ENCODE assay signal across 9 mouse cellular contexts in genomic region chr2:50877716-50878115, GRCm38 (mm10).
DNase-seq lines count a peak whose midpoint lies in the region; ATAC-seq and TF ChIP-seq lines count a peak whose summit lies in the region.
"Had no signal": no experiment of that assay in that cellular context is flagged by ENCODE, and none has a peak within 500 bp of the region (broad histone marks: within the 10 kb centered on the region; RNA-seq: fewer than 3 reads in every experiment).

No protein-coding gene starts in this region.

- DNase-seq in embryonic facial prominence, embryonic 10.5 days (ENCODE audit: low spot score), result no peak
- DNase-seq in gastrocnemius, postnatal 14 days, result peak; percentile 49
- peak; percentile 71 for DNase-seq in kidney, postnatal 0 days (ENCODE audit: low spot score)
- DNase-seq in MN1 (ENCODE audit: low spot score), result no peak
- DNase-seq in frontal cortex, postnatal 36 days (ENCODE audit: low spot score in 2 of 2), result no peak
- DNase-seq in right cerebral cortex, adult 2 months (ENCODE audit: low spot score in 2 of 2), result no peak
- DNase-seq: B cell, adult 2 months had no signal

- no peak overlapping the region for H3K9ac ChIP-seq in embryonic facial prominence, embryonic 12.5 days
- no peak overlapping the region for H3K9ac ChIP-seq in kidney, postnatal 0 days (ENCODE audit: low read depth, low read length)
- no peak overlapping the region for H3K9ac ChIP-seq in stomach, embryonic 14.5 days (replicated peaks; ENCODE audit: low read depth, low read length)

- ATAC-seq in embryonic facial prominence, embryonic 12.5 days (ENCODE audit: insufficient number of reproducible peaks, insufficient read depth, low FRiP score, low TSS enrichment), result peak; percentile 35; the same call in 1 of the 2 replicates
- ATAC-seq in kidney, postnatal 0 days (replicated peaks; ENCODE audit: low FRiP score, low read depth), result no peak
- peak; percentile 65 for ATAC-seq in stomach, embryonic 14.5 days (ENCODE audit: insufficient number of reproducible peaks, insufficient read depth, low FRiP score, low read depth)

- no peak overlapping the region for H3K4me2 ChIP-seq in embryonic facial prominence, embryonic 12.5 days (replicated peaks)
- peak overlapping the region; percentile 34; the same call in 1 of the 2 replicates for H3K4me2 ChIP-seq in kidney, postnatal 0 days (ENCODE audit: low read length)
- H3K4me2 ChIP-seq in stomach, embryonic 14.5 days (replicated peaks; ENCODE audit: low read depth, low read length), result no peak overlapping the region

- 76% methylated on average over 17 of the region's 17 CpGs for WGBS in embryonic facial prominence, embryonic 12.5 days
- WGBS in embryonic facial prominence, embryonic 10.5 days, result 90% methylated on average over 17 of the region's 17 CpGs
- 35% methylated on average over 17 of the region's 17 CpGs for WGBS in kidney, postnatal 0 days
- 68% methylated on average over 17 of the region's 17 CpGs for WGBS in stomach, embryonic 14.5 days

- H3K36me3 ChIP-seq in embryonic facial prominence, embryonic 12.5 days, result no peaks in the 10 kb centered on the region
- H3K36me3 ChIP-seq in embryonic facial prominence, embryonic 10.5 days (replicated peaks), result no peaks in the 10 kb centered on the region
- no peaks in the 10 kb centered on the region for H3K36me3 ChIP-seq in kidney, postnatal 0 days (ENCODE audit: insufficient read depth, low read length)
- H3K36me3 ChIP-seq in stomach, embryonic 14.5 days (ENCODE audit: control insufficient read depth, insufficient read depth, low read length), result no peaks in the 10 kb centered on the region

- intact Hi-C loops in gastrocnemius, postnatal 14 days (cut with DNase I; ENCODE audit: low total_unique reads), result no loop called here

- no peak overlapping the region for H3K4me3 ChIP-seq in embryonic facial prominence, embryonic 12.5 days
- no peak overlapping the region for H3K4me3 ChIP-seq in embryonic facial prominence, embryonic 10.5 days
- H3K4me3 ChIP-seq in kidney, postnatal 0 days (replicated peaks; ENCODE audit: low read depth, low read length), result no peak overlapping the region
- no peak overlapping the region for H3K4me3 ChIP-seq in stomach, embryonic 14.5 days (ENCODE audit: low read depth, low read length)

- no peaks in the 10 kb centered on the region for H3K27me3 ChIP-seq in embryonic facial prominence, embryonic 12.5 days
- H3K27me3 ChIP-seq in embryonic facial prominence, embryonic 10.5 days (replicated peaks; ENCODE audit: low read depth, poor library complexity, severe bottlenecking), result no peaks in the 10 kb centered on the region
- H3K27me3 ChIP-seq in kidney, postnatal 0 days (ENCODE audit: insufficient read depth, low read length), result no peaks in the 10 kb centered on the region
- no peaks in the 10 kb centered on the region for H3K27me3 ChIP-seq in stomach, embryonic 14.5 days (ENCODE audit: control insufficient read depth, insufficient read depth, low read length)

- no peak overlapping the region for H3K27ac ChIP-seq in embryonic facial prominence, embryonic 12.5 days
- no peak overlapping the region for H3K27ac ChIP-seq in embryonic facial prominence, embryonic 10.5 days (replicated peaks)
- H3K27ac ChIP-seq in kidney, postnatal 0 days, result no peak overlapping the region
- no peak overlapping the region for H3K27ac ChIP-seq in stomach, embryonic 14.5 days (ENCODE audit: low read length)

- TF ChIP-seq CTCF in kidney, postnatal 0 days (IDR thresholded peaks at IDR 0.05; ENCODE audit: low read depth), result no peak

- H3K9me3 ChIP-seq in embryonic facial prominence, embryonic 12.5 days, result no peaks in the 10 kb centered on the region
- H3K9me3 ChIP-seq in embryonic facial prominence, embryonic 10.5 days, result no peaks in the 10 kb centered on the region
- H3K9me3 ChIP-seq in kidney, postnatal 0 days (replicated peaks; ENCODE audit: low read length), result no peaks in the 10 kb centered on the region
- no peaks in the 10 kb centered on the region for H3K9me3 ChIP-seq in stomach, embryonic 14.5 days (ENCODE audit: control insufficient read depth, low read depth, low read length)

- no peaks in the 10 kb centered on the region for H3K4me1 ChIP-seq in embryonic facial prominence, embryonic 12.5 days
- H3K4me1 ChIP-seq in embryonic facial prominence, embryonic 10.5 days, result no peaks in the 10 kb centered on the region
- 0 out of 2 replicates have a peak, but pooled peaks cover 5% of the 10 kb centered on the region for H3K4me1 ChIP-seq in kidney, postnatal 0 days (replicated peaks; ENCODE audit: insufficient read depth, low read length)
- no peaks in the 10 kb centered on the region for H3K4me1 ChIP-seq in stomach, embryonic 14.5 days (ENCODE audit: control insufficient read depth, insufficient read depth, low read length)

Comparison
In these comparisons a context has a peak if more than half of its experiments do, and no peak if none do; other contexts are left out.
1. DNase-seq: peak in gastrocnemius, postnatal 14 days (single experiment) and kidney, postnatal 0 days (single experiment); none in embryonic facial prominence, embryonic 10.5 days (single experiment), MN1 (single experiment), frontal cortex, postnatal 36 days (0 of 2) and right cerebral cortex, adult 2 months (0 of 2).